Mouse (Mus musculus): ENCODE measurements around the gene Scfd2.

DNA sequence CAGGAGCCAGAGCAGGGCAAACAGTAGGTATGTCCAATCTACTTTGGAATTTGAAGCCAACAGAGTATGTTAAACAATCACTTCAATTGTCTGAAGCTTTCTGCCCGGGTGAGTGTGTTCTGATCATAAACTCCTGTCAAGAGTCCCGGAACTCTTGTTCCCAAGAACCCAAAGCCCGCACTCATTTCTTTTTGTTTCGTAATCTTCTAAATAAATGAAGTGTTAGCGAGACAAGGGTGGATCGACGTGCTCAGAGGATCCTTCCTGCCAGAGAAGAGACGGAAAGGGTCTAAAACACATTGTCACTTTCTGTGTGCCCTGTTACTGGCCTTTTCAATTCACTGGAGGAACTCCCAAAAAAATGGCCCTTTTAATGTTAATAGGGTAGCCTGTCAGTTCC, 342.7 kb downstream of the Scfd2 start:
- no peak for TF ChIP-seq POLR2A (IDR thresholded peaks at IDR 0.05; ENCODE audit: extremely low read depth, insufficient read depth, low read length)
- no peak for TF ChIP-seq CTCF (IDR thresholded peaks at IDR 0.05; ENCODE audit: low read depth, low read length)

All from liver, adult 2 months (tissue).